Mouse (Mus musculus) spleen, adult 2 months (tissue): ENCODE results near the gene Arl10. TPM values are rescaled to one million over a fixed set of nuclear protein-coding genes. Genes with fewer than 3 reads are reported as not detected.

Experiments used
- DNase-seq, 2 experiments: peaks; one replicate each; pipeline versions ENCODE4 v3.0.0 to v3.0.0-alpha.2; 2012 to 2021; ENCODE audit warnings: low spot score in 2 of 2, low read depth in 1 of 2
- H3K27ac ChIP-seq: fragments of 200-500 bp; 2 replicates; pipeline ENCODE4 v1.5.1; 2012; ENCODE audit warnings: low read length, inconsistent platforms; ENCODE audit not compliant: insufficient read depth
- H3K27me3 ChIP-seq: fragments of 200-500 bp; 2 replicates; pipeline ENCODE4 v1.6.1; 2012; ENCODE audit warnings: mild to moderate bottlenecking, moderate library complexity, low read length, inconsistent platforms; ENCODE audit not compliant: control insufficient read depth, insufficient read depth
- H3K36me3 ChIP-seq: fragments of 200-500 bp; 2 replicates; pipeline ENCODE4 v1.6.1; 2012; ENCODE audit warnings: mild to moderate bottlenecking, low read length, inconsistent platforms; ENCODE audit not compliant: control insufficient read depth, insufficient read depth
- H3K4me1 ChIP-seq: fragments of 200-500 bp; 2 replicates; pipeline ENCODE4 v1.6.1; 2011; ENCODE audit warnings: inconsistent platforms; ENCODE audit not compliant: control insufficient read depth, insufficient read depth, insufficient read length
- H3K4me3 ChIP-seq: fragments of 200-500 bp; 2 replicates; pipeline ENCODE4 v1.5.1; 2011; ENCODE audit warnings: mild to moderate bottlenecking, inconsistent platforms; ENCODE audit not compliant: insufficient read depth, insufficient read length; ENCODE audit errors: extremely low read depth
- CTCF ChIP-seq: fragments of 200-500 bp; IDR thresholded peaks from 2 replicates; pipeline ENCODE4 v1.5.1; 2011; ENCODE audit warnings: mild to moderate bottlenecking, inconsistent platforms; ENCODE audit not compliant: insufficient read depth, insufficient read length, insufficient replicate concordance; ENCODE audit errors: extremely low read depth
- POLR2A ChIP-seq: fragments of 200-500 bp; IDR thresholded peaks from 2 replicates; pipeline ENCODE4 v1.6.1; 2011; ENCODE audit warnings: low read depth, low read length, inconsistent platforms
- WGBS: fragments of 180-500 bp; shearing (Covaris S2); methylation state at CpG from one replicate; pipeline ENCODE4 v1.1.7; 2018; 5-methylcytosine and 5-hydroxymethylcytosine counted together
- polyA plus RNA-seq: library from polyadenylated mRNA; depleted of rRNA; stranded (reverse); fragments of >200 nt; gene quantifications from 2 replicates; pipeline ENCODE4 v1.2.3, GENCODE M21; 2012; rRNA removed

The Arl10 gene
- 16.4 and 25.5 TPM in 2 replicates for polyA plus RNA-seq

DNA sequence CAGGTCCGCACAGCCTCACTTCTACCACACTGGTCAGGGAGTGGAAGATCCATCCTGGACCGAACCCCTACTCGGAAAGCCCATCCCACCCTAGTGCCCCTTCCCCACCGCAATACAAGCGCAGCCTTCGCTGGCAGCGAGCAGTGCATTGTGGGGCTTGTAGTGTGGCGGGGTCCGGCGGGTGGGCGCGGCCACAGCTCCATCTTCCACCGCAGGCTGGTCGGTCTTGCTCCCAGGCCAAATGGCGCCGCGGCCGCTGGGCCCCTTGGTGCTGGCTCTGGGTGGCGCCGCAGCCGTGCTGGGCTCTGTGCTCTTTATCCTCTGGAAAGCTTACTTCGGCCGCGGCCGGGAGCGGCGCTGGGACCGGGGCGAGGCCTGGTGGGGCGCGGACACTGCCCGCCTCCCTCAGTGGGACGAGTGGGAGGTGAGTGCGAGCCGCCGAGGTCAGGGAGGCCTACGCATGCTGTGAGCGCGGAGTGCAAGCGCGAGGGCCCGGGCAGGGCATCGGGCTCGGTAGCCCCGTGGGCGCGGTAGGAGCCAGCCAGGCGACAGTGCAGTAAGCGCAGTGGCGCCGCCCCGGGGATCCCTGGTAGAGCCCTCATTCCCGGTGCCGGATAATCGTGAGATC is at the start of gene Arl10:
TSS of gene Arl10 (plus strand) at position 162 of the 628 bp plus-strand sequence.
- Histone ChIP-seq H3K4me3 (peak within 1 kb of the TSS; percentile 82), H3K27ac (peak within 1 kb of the TSS; percentile 43; the same call in 1 of the 2 replicates), H3K4me1 (peaks cover 19% of the 10 kb centered on the region), H3K27me3 (no peaks in the 10 kb centered on the region), H3K36me3 (no peaks in the 10 kb centered on the region)
- no peak for TF ChIP-seq POLR2A
- no peak for TF ChIP-seq CTCF
- under 1% methylated on average over 55 of the region's 55 CpGs for WGBS
- peak in 1 of 2 experiments; percentile 60 for DNase-seq

- Histone ChIP-seq H3K27me3 (no peaks in the 10 kb centered on the region), H3K4me1 (no peaks in the 10 kb centered on the region), H3K36me3 (peaks cover 13% of the 10 kb centered on the region), H3K4me3 (no peak overlapping the region), H3K27ac (no peak overlapping the region)
- DNase-seq, result no peak
- WGBS, result 92% methylated on average over 6 of the region's 6 CpGs
- TF ChIP-seq CTCF (no peak), POLR2A (no peak)
Measured at GRCm38 (mm10) chr13:54527140-54527539, 47.7 kb upstream of the Arl10 start.

DNA sequence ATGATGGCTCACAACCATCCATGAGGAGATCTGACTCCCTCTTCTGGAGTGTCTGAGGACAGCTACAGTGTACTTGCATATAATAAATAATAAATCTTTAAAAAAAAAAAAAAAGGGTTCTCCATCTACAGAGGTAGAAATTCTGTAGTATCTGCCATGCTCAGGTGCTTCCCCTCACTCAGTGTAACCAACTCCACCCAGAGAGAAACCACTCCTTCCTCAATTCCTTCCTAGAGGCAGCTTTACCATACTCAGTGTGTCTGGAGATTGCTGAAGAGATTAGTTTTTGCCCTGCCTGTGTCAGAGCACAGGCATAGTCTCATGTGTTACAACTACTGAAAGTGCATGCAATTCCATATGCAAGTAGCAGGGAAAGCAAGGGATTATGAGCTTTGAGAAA is 42.7 kb upstream of the Arl10 start:
- Histone ChIP-seq H3K27me3 (no peaks in the 10 kb centered on the region), H3K27ac (no peak overlapping the region), H3K36me3 (peaks cover 10% of the 10 kb centered on the region), H3K4me3 (no peak overlapping the region), H3K4me1 (no peaks in the 10 kb centered on the region)
- no peak for DNase-seq
- TF ChIP-seq CTCF (no peak), POLR2A (no peak)

GRCm38 (mm10) chr13:54548036-54548435 is 26.8 kb upstream of the Arl10 start:
- TF ChIP-seq POLR2A (no peak), CTCF (no peak)
- no peaks in the 10 kb centered on the region for H3K27me3 ChIP-seq
- no peak overlapping the region for H3K4me3 ChIP-seq
- WGBS, result 94% methylated on average over 7 of the region's 7 CpGs
- H3K27ac ChIP-seq, result no peak overlapping the region
- H3K36me3 ChIP-seq, result peaks cover 24% of the 10 kb centered on the region
- no peaks in the 10 kb centered on the region for H3K4me1 ChIP-seq
- no peak for DNase-seq

DNA sequence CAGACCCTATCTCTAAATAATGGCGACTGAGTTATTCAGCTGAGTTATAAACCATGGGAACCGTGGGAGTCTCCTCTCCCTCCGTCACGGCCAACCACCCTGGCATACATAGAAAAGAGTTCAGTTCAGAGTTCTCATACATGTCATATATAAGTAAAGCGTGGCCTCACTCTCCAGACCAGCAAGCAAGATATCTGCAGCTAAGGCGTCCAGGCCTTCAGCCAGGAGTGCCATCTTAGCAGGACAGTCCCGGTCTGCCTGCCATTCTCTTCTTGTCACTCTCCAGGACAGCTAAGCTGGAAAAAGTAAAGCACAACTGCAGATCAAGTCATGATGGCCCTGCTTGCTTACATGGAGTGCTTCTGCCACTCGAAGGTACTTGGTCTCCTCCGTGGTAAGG is 18.6 kb upstream of the Arl10 start:
- Histone ChIP-seq H3K27ac (no peak overlapping the region), H3K36me3 (peaks cover 57% of the 10 kb centered on the region), H3K27me3 (no peaks in the 10 kb centered on the region), H3K4me3 (no peak overlapping the region), H3K4me1 (no peaks in the 10 kb centered on the region)
- DNase-seq, result no peak
- TF ChIP-seq POLR2A (no peak), CTCF (no peak)
- 96% methylated on average over 9 of the region's 9 CpGs for WGBS

DNA sequence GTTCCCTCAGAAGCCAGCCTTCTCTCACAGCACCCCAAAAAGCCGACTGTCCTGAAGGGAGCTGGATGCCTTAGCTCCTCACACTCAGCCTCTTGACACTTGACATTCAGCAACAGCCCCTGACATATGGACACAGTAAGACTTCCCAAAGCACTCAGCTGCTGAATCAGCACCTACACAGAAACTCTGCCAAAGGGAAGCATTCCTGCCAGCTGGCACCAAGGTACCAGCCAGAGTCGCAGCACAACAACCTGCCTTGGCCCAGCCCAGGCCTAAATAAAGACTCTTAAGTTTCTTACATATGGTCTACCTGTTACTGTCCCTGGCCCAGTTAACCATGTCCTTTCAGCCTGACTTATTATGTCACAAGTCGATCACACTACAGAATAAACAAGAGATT is 18.0 kb upstream of the Arl10 start:
- DNase-seq, result no peak
- WGBS, result 92% methylated on average over 3 of the region's 3 CpGs

GRCm38 (mm10) chr13:54557652-54558051 is 17.2 kb upstream of the Arl10 start:
- no peak overlapping the region for H3K4me3 ChIP-seq
- no peak overlapping the region for H3K27ac ChIP-seq
- no peaks in the 10 kb centered on the region for H3K27me3 ChIP-seq
- TF ChIP-seq POLR2A (no peak), CTCF (no peak)
- H3K4me1 ChIP-seq, result no peaks in the 10 kb centered on the region
- WGBS, result 93% methylated on average over 1 of the region's 1 CpGs
- peaks cover 55% of the 10 kb centered on the region for H3K36me3 ChIP-seq
- DNase-seq, result no peak

More for the DNA sequence above, 18.0 kb upstream of the Arl10 start:
- Histone ChIP-seq H3K27me3 (no peaks in the 10 kb centered on the region), H3K36me3 (peaks cover 59% of the 10 kb centered on the region), H3K4me1 (no peaks in the 10 kb centered on the region), H3K27ac (no peak overlapping the region), H3K4me3 (no peak overlapping the region)
- TF ChIP-seq CTCF, result no peak
- no peak for TF ChIP-seq POLR2A
